Mouse (Mus musculus): Measurements from ENCODE around the gene Clec5a. TPM values are rescaled to one million over a fixed set of nuclear protein-coding genes. Genes with fewer than 3 reads are reported as not detected.

The Clec5a gene
- polyA plus RNA-seq, 1 experiment from 2014 or later = 1.2 TPM

DNA sequence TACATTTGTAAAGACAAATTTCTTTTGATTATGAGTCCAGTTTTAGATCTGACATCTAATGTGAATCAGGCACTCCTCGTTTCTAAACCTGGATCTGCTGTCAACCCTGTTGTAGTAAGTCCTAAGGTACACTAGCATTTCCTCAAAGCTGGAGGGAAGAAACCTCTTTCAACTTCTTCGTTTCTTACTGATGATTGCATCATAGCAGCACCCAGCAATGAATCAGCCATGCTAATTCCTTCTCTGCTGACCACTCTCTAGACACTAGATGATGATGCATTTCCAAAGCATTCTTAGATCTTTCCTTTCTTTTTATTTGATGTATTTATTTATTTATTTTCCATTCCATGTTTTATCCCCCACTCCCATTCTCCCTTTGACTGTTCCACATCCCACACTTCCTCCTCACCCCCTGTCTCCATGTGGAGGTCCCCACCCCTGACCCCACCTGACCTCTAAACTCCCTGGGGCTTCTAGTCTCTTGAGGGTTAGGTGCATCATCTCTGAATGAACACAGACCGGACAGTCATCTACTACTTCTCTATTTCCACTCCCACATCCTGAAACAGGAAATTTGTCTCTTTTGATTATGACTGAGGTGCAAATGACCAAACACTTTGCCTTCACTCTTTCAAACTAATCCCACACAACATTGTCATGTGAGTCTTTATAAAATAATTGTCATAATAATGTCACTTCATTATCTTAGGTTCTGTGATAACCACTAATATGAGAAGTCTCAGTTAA is 9.4 kb upstream of the Clec5a start:
- Histone ChIP-seq H3K9me3 (ENCODE audit: control insufficient read depth, low read length) (no peaks in the 10 kb centered on the region), H3K4me1 (replicated peaks; ENCODE audit: control insufficient read depth, insufficient read depth, low read length) (no peaks in the 10 kb centered on the region), H3K9ac (ENCODE audit: low read depth, low read length) (no peak overlapping the region), H3K4me3 (ENCODE audit: low read depth, low read length) (no peak overlapping the region), H3K27ac (ENCODE audit: low read depth, low read length) (no peak overlapping the region), H3K27me3 (ENCODE audit: control insufficient read depth, insufficient read depth, low read length) (no peaks in the 10 kb centered on the region), H3K4me2 (replicated peaks; ENCODE audit: low read depth, low read length) (no peak overlapping the region), H3K36me3 (ENCODE audit: control insufficient read depth, insufficient read depth, low read length) (no peaks in the 10 kb centered on the region)
- 82% methylated on average over 3 of the region's 3 CpGs for WGBS
- DNase-seq (ENCODE audit: low spot score) = no peak
- no peak for ATAC-seq (ENCODE audit: low FRiP score)

DNA sequence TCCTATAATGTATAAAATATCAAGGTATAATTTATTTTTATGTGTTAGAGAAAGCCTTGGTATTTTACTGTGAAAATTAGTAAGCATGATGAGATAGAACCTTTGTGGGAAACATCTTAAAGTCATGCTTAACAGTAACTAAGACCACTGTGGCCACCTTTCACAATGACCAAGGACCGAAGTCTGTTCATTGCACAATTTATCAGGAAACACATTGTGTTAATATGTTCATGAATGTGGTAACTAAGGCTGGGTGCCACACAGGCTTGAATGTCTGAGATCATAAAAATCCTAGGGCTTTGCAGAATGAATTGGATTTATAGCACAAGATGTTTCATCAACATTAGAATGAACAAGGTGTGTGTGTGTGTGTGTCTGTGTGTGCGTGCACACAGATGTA is 2.7 kb upstream of the Clec5a start:
- Histone ChIP-seq H3K36me3 (ENCODE audit: control insufficient read depth, insufficient read depth, low read length) (no peaks in the 10 kb centered on the region), H3K9ac (ENCODE audit: low read depth, low read length) (no peak overlapping the region), H3K27me3 (ENCODE audit: control insufficient read depth, insufficient read depth, low read length) (no peaks in the 10 kb centered on the region), H3K4me3 (ENCODE audit: low read depth, low read length) (no peak overlapping the region), H3K4me1 (replicated peaks; ENCODE audit: control insufficient read depth, insufficient read depth, low read length) (no peaks in the 10 kb centered on the region), H3K9me3 (ENCODE audit: control insufficient read depth, low read length) (no peaks in the 10 kb centered on the region), H3K4me2 (replicated peaks; ENCODE audit: low read depth, low read length) (no peak overlapping the region), H3K27ac (ENCODE audit: low read depth, low read length) (no peak overlapping the region)
- no peak for ATAC-seq (ENCODE audit: low FRiP score)
- 93% methylated on average over 2 of the region's 2 CpGs for WGBS
- DNase-seq (ENCODE audit: low spot score) = no peak

- no peak for ATAC-seq (ENCODE audit: low FRiP score)
- no peaks in the 10 kb centered on the region for H3K36me3 ChIP-seq (ENCODE audit: control insufficient read depth, insufficient read depth, low read length)
- no peak overlapping the region for H3K4me2 ChIP-seq (replicated peaks; ENCODE audit: low read depth, low read length)
- no peak for DNase-seq (ENCODE audit: low spot score)
- no peak overlapping the region for H3K27ac ChIP-seq (ENCODE audit: low read depth, low read length)
- H3K9ac ChIP-seq (ENCODE audit: low read depth, low read length) = no peak overlapping the region
- H3K27me3 ChIP-seq (ENCODE audit: control insufficient read depth, insufficient read depth, low read length) = no peaks in the 10 kb centered on the region
- no peaks in the 10 kb centered on the region for H3K9me3 ChIP-seq (ENCODE audit: control insufficient read depth, low read length)
- H3K4me3 ChIP-seq (ENCODE audit: low read depth, low read length) = no peak overlapping the region
- WGBS = 93% methylated on average over 6 of the region's 6 CpGs
- H3K4me1 ChIP-seq (replicated peaks; ENCODE audit: control insufficient read depth, insufficient read depth, low read length) = no peaks in the 10 kb centered on the region
Measured at GRCm38 (mm10) chr6:40584336-40584735, 1.3 kb downstream of the Clec5a start.

DNA sequence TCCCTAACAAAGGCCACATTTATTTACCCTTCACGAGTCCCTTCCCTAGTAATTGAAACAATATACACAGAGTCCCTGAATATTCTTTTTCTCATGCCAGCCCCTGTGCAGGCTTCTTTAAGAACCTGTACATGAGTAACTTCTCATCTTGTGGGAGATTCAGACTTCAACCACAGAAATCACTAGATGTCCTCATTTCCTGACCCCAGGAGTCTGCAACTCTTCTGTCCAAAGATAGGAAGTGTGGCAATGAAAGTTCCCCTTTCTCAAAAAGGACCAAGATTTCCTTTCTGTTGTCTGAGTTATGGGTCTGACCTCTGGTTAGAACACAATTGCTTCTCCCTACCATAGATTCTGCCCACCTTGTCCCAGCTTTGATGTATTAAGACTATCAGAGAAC is 9.3 kb downstream of the Clec5a start:
- no peaks in the 10 kb centered on the region for H3K36me3 ChIP-seq (ENCODE audit: control insufficient read depth, insufficient read depth, low read length)
- H3K4me2 ChIP-seq (replicated peaks; ENCODE audit: low read depth, low read length) = no peak overlapping the region
- no peak for DNase-seq (ENCODE audit: low spot score)
- H3K27ac ChIP-seq (ENCODE audit: low read depth, low read length) = no peak overlapping the region
- no peak for ATAC-seq (ENCODE audit: low FRiP score)
- no peak overlapping the region for H3K9ac ChIP-seq (ENCODE audit: low read depth, low read length)
- no peaks in the 10 kb centered on the region for H3K9me3 ChIP-seq (ENCODE audit: control insufficient read depth, low read length)
- H3K27me3 ChIP-seq (ENCODE audit: control insufficient read depth, insufficient read depth, low read length) = no peaks in the 10 kb centered on the region
- no peaks in the 10 kb centered on the region for H3K4me1 ChIP-seq (replicated peaks; ENCODE audit: control insufficient read depth, insufficient read depth, low read length)
- WGBS = 82% methylated on average over 1 of the region's 1 CpGs
- no peak overlapping the region for H3K4me3 ChIP-seq (ENCODE audit: low read depth, low read length)

- DNase-seq (ENCODE audit: low spot score) = no peak
- Histone ChIP-seq H3K4me3 (ENCODE audit: low read depth, low read length) (no peak overlapping the region), H3K9me3 (ENCODE audit: control insufficient read depth, low read length) (no peaks in the 10 kb centered on the region), H3K4me2 (replicated peaks; ENCODE audit: low read depth, low read length) (no peak overlapping the region), H3K27ac (ENCODE audit: low read depth, low read length) (no peak overlapping the region), H3K27me3 (ENCODE audit: control insufficient read depth, insufficient read depth, low read length) (no peaks in the 10 kb centered on the region), H3K36me3 (ENCODE audit: control insufficient read depth, insufficient read depth, low read length) (no peaks in the 10 kb centered on the region), H3K4me1 (replicated peaks; ENCODE audit: control insufficient read depth, insufficient read depth, low read length) (no peaks in the 10 kb centered on the region), H3K9ac (ENCODE audit: low read depth, low read length) (no peak overlapping the region)
- WGBS = 91% methylated on average over 3 of the region's 3 CpGs
- no peak for ATAC-seq (ENCODE audit: low FRiP score)
Measured at GRCm38 (mm10) chr6:40573618-40574017, 12.0 kb downstream of the Clec5a start.

DNA sequence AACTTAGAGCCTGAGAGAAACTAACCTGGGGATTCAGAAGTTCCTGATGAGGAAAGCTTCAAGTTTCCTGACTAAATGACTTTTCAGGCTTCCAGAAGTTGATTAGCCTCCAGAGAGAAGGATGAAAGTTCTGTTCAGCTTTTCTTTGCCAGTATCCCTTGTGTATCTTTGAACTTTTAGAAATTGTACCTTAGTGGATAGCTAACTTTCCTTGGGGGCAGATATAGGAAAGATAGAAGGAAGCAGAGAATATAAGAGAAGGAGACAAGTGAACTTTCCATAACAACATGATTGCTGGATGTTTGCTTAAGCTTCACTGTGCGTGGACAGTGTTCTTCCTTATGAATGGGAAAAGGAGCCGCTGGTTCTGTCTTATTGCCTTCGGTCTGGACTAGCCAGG is 16.4 kb downstream of the Clec5a start, which contains the start of gene Olfr460:
Gene Olfr460 (plus strand): TSS at position 301 of the 400 bp plus-strand sequence.
- DNase-seq (ENCODE audit: low spot score) (no peak), ATAC-seq (ENCODE audit: low FRiP score) (no peak)

DNA sequence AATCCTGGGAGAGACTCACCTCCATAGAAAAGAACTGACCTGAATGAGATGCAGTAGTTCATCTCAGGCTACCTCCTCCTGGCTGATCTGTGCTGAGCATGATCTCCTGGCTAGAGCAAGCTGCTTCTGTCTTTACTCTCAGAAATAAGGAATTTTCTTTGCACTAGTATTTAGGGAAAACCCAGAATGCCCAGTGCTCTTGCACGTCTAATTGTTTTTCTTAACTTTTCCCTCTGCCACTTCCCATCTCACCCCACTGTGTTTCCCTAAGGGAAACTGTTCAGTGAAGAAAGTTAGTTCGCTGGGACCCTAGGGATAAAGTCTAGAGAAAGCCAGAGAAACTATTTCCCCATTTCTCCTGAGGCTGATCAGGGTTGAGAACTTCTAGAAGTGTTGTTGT is 30.7 kb downstream of the Clec5a start, which contains the start of gene Olfr461:
Gene Olfr461 (minus strand): TSS at position 101 of the 400 bp plus-strand sequence.
- Histone ChIP-seq H3K9me3 (ENCODE audit: control insufficient read depth, low read length) (no peaks in the 10 kb centered on the region), H3K4me3 (ENCODE audit: low read depth, low read length) (no peak within 1 kb of the TSS), H3K27ac (ENCODE audit: low read depth, low read length) (no peak within 1 kb of the TSS), H3K27me3 (ENCODE audit: control insufficient read depth, insufficient read depth, low read length) (no peaks in the 10 kb centered on the region), H3K4me2 (replicated peaks; ENCODE audit: low read depth, low read length) (no peak within 1 kb of the TSS), H3K36me3 (ENCODE audit: control insufficient read depth, insufficient read depth, low read length) (no peaks in the 10 kb centered on the region), H3K9ac (ENCODE audit: low read depth, low read length) (no peak within 1 kb of the TSS), H3K4me1 (replicated peaks; ENCODE audit: control insufficient read depth, insufficient read depth, low read length) (no peaks in the 10 kb centered on the region)
- DNase-seq (ENCODE audit: low spot score) = no peak
- no peak for ATAC-seq (ENCODE audit: low FRiP score)
- 76% methylated on average over 2 of the region's 2 CpGs for WGBS

More for the DNA sequence above, 16.4 kb downstream of the Clec5a start, which contains the start of gene Olfr460:
- Histone ChIP-seq H3K27ac (ENCODE audit: low read depth, low read length) (no peak within 1 kb of the TSS), H3K36me3 (ENCODE audit: control insufficient read depth, insufficient read depth, low read length) (no peaks in the 10 kb centered on the region), H3K4me3 (ENCODE audit: low read depth, low read length) (no peak within 1 kb of the TSS), H3K27me3 (ENCODE audit: control insufficient read depth, insufficient read depth, low read length) (no peaks in the 10 kb centered on the region), H3K4me2 (replicated peaks; ENCODE audit: low read depth, low read length) (no peak within 1 kb of the TSS), H3K4me1 (replicated peaks; ENCODE audit: control insufficient read depth, insufficient read depth, low read length) (no peaks in the 10 kb centered on the region), H3K9me3 (ENCODE audit: control insufficient read depth, low read length) (no peaks in the 10 kb centered on the region), H3K9ac (ENCODE audit: low read depth, low read length) (no peak within 1 kb of the TSS)
- 86% methylated on average over 3 of the region's 3 CpGs for WGBS

DNA sequence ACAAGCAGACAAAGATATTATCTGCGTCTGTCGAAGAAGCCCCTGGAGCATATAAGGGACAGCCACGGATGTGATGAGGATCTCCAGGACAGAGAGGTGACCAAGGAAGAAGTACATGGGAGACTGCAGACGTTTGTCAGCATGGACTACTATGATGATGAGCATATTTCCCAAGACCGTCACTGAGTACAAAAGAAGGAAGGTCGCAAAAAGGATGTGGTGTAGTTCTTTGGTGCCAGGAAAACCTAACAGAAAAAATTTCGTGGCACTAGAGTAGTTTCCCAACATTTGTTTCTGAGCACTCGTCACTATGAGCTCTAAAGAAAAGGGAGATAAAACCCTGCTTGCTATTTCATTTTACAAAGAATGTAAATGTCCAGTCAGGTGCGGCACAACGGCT is 40.9 kb downstream of the Clec5a start:
- DNase-seq (ENCODE audit: low spot score) = no peak
- H3K36me3 ChIP-seq (ENCODE audit: control insufficient read depth, insufficient read depth, low read length) = no peaks in the 10 kb centered on the region
- no peak overlapping the region for H3K9ac ChIP-seq (ENCODE audit: low read depth, low read length)
- H3K4me3 ChIP-seq (ENCODE audit: low read depth, low read length) = no peak overlapping the region
- no peaks in the 10 kb centered on the region for H3K4me1 ChIP-seq (replicated peaks; ENCODE audit: control insufficient read depth, insufficient read depth, low read length)
- no peak overlapping the region for H3K27ac ChIP-seq (ENCODE audit: low read depth, low read length)
- 83% methylated on average over 10 of the region's 10 CpGs for WGBS
- no peak for ATAC-seq (ENCODE audit: low FRiP score)
- no peak overlapping the region for H3K4me2 ChIP-seq (replicated peaks; ENCODE audit: low read depth, low read length)
- no peaks in the 10 kb centered on the region for H3K27me3 ChIP-seq (ENCODE audit: control insufficient read depth, insufficient read depth, low read length)
- no peaks in the 10 kb centered on the region for H3K9me3 ChIP-seq (ENCODE audit: control insufficient read depth, low read length)
